Mouse (Mus musculus) spleen, postnatal 4 days (tissue): ENCODE measurements at regions not wholly inside any gene's neighbourhood (a gene's known extent, or its start where the extent isn't known, plus 50 kb on each side); places are given as distances from the start of the nearest gene placed in this dataset.

ENCODE experiments used
- DNase-seq, 2 experiments: peaks; one replicate each; pipeline ENCODE4 v3.0.0; 2022; ENCODE audit warnings: low spot score in 2 of 2

GRCm38 (mm10) chr8:92212786-92213535 is 144.5 kb upstream of the Irx5 start:
- DNase-seq = no peak

- DNase-seq = no peak
Measured at GRCm38 (mm10) chr8:92209081-92209480, 148.3 kb upstream of the Irx5 start.

GRCm38 (mm10) chr8:92195635-92196034 is 161.8 kb upstream of the Irx5 start:
- no peak for DNase-seq

DNA sequence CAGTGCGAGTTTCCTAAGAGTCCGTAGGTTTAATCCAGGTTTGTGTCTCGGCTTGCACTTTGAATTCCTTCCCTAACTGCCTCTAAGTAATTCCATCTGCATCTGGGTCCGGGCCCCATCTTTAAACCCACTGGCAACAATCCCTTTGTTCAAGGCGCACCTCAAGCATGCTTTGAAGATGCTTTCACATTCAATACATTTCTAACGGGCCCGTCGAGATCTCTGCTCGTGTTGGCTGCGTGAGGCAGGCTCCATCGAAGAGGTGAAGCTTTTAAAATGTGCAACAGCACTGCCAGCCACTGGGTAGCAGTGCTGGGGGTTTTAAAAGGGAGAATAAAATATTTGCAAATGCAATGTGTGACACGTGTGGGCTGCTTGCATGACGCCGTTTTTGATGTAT is 163.4 kb upstream of the Irx5 start:
- no peak for DNase-seq

GRCm38 (mm10) chr8:92190261-92191025 is 167.0 kb upstream of the Irx5 start:
- DNase-seq = no peak

GRCm38 (mm10) chr8:92183331-92183730 is 174.1 kb upstream of the Irx5 start:
- no peak for DNase-seq

GRCm38 (mm10) chr8:92180651-92181050 is 176.8 kb upstream of the Irx5 start:
- DNase-seq = no peak

- DNase-seq = no peak
Measured at GRCm38 (mm10) chr8:92179327-92179726, 178.1 kb upstream of the Irx5 start.

- DNase-seq = no peak
Measured at GRCm38 (mm10) chr8:92176101-92176500, 181.3 kb upstream of the Irx5 start.

- no peak for DNase-seq
Measured at GRCm38 (mm10) chr8:92174106-92174505, 183.3 kb upstream of the Irx5 start.

- DNase-seq = no peak
Measured at GRCm38 (mm10) chr8:92171578-92171977, 185.8 kb upstream of the Irx5 start.

- DNase-seq = no peak
Measured at GRCm38 (mm10) chr8:92167340-92167783, 190.1 kb upstream of the Irx5 start.

DNA sequence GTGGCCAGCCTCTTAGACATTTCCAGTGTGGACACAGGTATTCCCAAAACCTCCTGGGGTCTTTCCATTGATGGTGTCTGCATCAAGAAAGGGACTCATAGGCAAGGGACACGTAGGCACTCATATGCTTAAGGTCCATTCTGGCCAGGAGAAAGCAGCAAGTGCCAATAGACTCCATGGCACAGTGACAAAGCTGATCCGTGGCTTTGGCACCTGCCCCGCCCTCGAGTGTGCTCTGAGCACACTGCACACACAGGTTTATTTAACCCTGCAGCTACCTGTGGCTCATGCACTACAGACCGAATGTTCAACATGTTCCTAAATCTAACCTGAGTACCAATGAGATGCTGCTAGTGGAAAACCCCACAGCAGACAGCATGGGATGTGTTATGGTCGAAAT is 192.1 kb upstream of the Irx5 start:
- no peak for DNase-seq

GRCm38 (mm10) chr8:92164496-92164895 is 192.9 kb upstream of the Irx5 start:
- DNase-seq = no peak

GRCm38 (mm10) chr8:92161002-92161401 is 196.4 kb upstream of the Irx5 start:
- DNase-seq = no peak

DNA sequence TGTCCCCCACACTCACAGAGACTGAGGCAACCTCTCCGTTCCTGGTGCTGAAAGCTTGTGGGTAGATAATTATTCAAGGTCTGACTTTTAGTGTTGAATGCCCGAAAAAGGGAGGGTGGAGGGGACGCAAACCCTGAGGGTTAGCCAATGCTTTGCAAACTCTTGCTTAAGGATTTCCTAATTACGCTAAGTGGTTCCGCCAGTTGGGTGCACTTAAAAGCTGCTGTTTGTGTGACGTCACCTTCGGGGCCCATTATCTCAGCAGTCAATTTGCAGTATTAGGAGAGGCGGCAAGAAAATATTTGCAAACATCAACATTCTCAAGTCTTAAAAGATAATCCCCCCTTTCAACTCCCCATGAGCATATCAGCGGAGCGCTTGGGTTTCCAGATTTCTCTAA is 199.2 kb upstream of the Irx5 start:
- DNase-seq = no peak

- no peak for DNase-seq
Measured at GRCm38 (mm10) chr8:92152478-92152877, 204.9 kb upstream of the Irx5 start.

DNA sequence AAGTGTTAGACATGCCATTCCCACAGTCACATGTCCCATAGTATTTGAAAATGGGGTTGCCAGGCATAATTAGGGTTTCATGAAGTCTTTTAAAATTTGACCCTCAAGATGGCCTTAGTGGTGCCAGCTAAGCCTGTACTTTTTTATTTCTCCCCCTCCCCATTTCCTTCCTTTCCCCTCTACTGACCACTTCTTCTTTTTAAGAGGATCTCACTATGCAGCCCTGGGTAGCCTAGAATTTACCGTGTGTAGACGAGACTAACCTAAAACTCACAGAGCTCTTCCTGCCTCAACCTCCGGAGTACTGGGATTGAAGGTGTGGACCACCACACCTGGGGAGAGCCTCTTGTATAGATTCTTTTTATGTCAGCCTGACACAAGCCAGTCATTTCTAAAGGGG is 209.8 kb upstream of the Irx5 start:
- DNase-seq = no peak

GRCm38 (mm10) chr8:92137091-92137882 is 220.1 kb upstream of the Irx5 start:
- no peak for DNase-seq

DNA sequence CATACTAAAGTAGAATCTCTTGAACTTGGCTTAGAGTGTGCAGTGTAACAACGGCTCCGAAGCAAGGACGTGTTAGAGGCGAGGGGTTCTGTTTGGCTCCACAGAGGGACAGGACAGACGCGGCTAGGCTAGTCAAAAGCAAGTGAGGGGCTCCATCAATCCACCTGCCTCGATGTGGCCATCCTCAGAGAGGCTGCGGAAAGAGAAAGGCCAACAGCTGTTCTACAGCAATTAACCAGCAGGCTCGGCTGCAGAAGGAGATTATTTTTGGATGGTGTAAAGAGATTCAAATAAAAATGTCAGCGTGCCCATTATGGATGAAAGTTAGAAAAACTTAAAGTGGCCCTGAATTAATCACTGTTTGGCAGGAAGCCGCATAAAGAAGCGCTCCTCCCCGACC is 221.0 kb upstream of the Irx5 start:
- DNase-seq = no peak

GRCm38 (mm10) chr8:92134434-92134833 is 223.0 kb upstream of the Irx5 start:
- no peak for DNase-seq
